Mouse (Mus musculus) gonadal fat pad, adult 2 months (tissue): Measurements from ENCODE around the gene Dvl2. TPM values are rescaled to one million over a fixed set of nuclear protein-coding genes. Genes with fewer than 3 reads are reported as not detected.

Experiments
- polyA plus RNA-seq: library from polyadenylated mRNA; depleted of rRNA; stranded (reverse); fragments of >200 nt; gene quantifications from 2 replicates; pipeline ENCODE4 v1.2.3, GENCODE M21; 2012; rRNA removed

Dvl2 gene
- polyA plus RNA-seq, 1 experiment, result 13.7 TPM

Other genes starting within 250 kb of the Dvl2 start
- 18.5 and 48.2 TPM in 2 replicates for gene Polr2a, start 242.0 kb upstream of the Dvl2 start, polyA plus RNA-seq
- 0.22 and 0.51 TPM in 2 replicates for gene Slc35g3, start 238.6 kb upstream of the Dvl2 start, polyA plus RNA-seq
- 30.6 and 32.9 TPM in 2 replicates for gene Zbtb4, start 234.7 kb upstream of the Dvl2 start, polyA plus RNA-seq
- 15.3 and 18.3 TPM in 2 replicates for gene Chrnb1, start 204.7 kb upstream of the Dvl2 start, polyA plus RNA-seq
- gene Fgf11, start 198.7 kb upstream of the Dvl2 start, polyA plus RNA-seq, result 6.9 and 7.7 TPM in 2 replicates
- gene Tmem102, start 195.0 kb upstream of the Dvl2 start, polyA plus RNA-seq, result 12.9 and 20.5 TPM in 2 replicates
- gene Gm39566, start 185.3 kb upstream of the Dvl2 start, polyA plus RNA-seq, result 0.18 and 0.47 TPM in 2 replicates
- gene Spem2, start 182.1 kb upstream of the Dvl2 start, polyA plus RNA-seq, result 6.8 and 9.8 TPM in 2 replicates
- 11.3 and 16.5 TPM in 2 replicates for gene Spem1, start 178.4 kb upstream of the Dvl2 start, polyA plus RNA-seq
- 19.0 and 23.8 TPM in 2 replicates for gene Nlgn2, start 162.8 kb upstream of the Dvl2 start, polyA plus RNA-seq
- 179 and 279 TPM in 2 replicates for gene Tmem256, start 162.1 kb upstream of the Dvl2 start, polyA plus RNA-seq
- gene Plscr3, start 154.2 kb upstream of the Dvl2 start, polyA plus RNA-seq, result 60.4 and 66.9 TPM in 2 replicates
- 26.0 and 32.5 TPM in 2 replicates for gene Tnk1, start 141.9 kb upstream of the Dvl2 start, polyA plus RNA-seq
- not detected in 2 replicates for gene Tmem95, start 122.6 kb upstream of the Dvl2 start, polyA plus RNA-seq
- 9.0 and 10.0 TPM in 2 replicates for gene Kctd11, start 119.2 kb upstream of the Dvl2 start, polyA plus RNA-seq
- gene Acap1, start 105.1 kb upstream of the Dvl2 start, polyA plus RNA-seq, result 37.7 and 38.2 TPM in 2 replicates
- gene 2810408A11Rik, start 99.6 kb upstream of the Dvl2 start, polyA plus RNA-seq, result 5.4 and 5.9 TPM in 2 replicates
- gene Neurl4, start 99.5 kb upstream of the Dvl2 start, polyA plus RNA-seq, result 42.3 and 45.0 TPM in 2 replicates
- gene Gps2, start 86.7 kb upstream of the Dvl2 start, polyA plus RNA-seq, result 56.9 and 61.2 TPM in 2 replicates
- gene Eif5a, start 78.6 kb upstream of the Dvl2 start, polyA plus RNA-seq, result 457 and 520 TPM in 2 replicates
- gene Ybx2, start 64.8 kb upstream of the Dvl2 start, polyA plus RNA-seq, result 19.2 and 37.4 TPM in 2 replicates
- 121 and 139 TPM in 2 replicates for gene Slc2a4, start 52.4 kb upstream of the Dvl2 start, polyA plus RNA-seq
- gene Cldn7, start 35.8 kb upstream of the Dvl2 start, polyA plus RNA-seq, result 88.4 and 172 TPM in 2 replicates
- 94.3 and 108 TPM in 2 replicates for gene Ctdnep1, start 19.4 kb upstream of the Dvl2 start, polyA plus RNA-seq
- gene Elp5, start 18.1 kb upstream of the Dvl2 start, polyA plus RNA-seq, result 60.1 and 80.3 TPM in 2 replicates
- 568 and 793 TPM in 2 replicates for gene Gabarap, start 9.5 kb upstream of the Dvl2 start, polyA plus RNA-seq
- 22.8 and 23.2 TPM in 2 replicates for gene Phf23, start 4.8 kb upstream of the Dvl2 start, polyA plus RNA-seq
- 79.9 and 96.2 TPM in 2 replicates for gene Acadvl, start 14.8 kb downstream of the Dvl2 start, polyA plus RNA-seq
- 12.8 and 16.6 TPM in 2 replicates for gene Dlg4, start 16.3 kb downstream of the Dvl2 start, polyA plus RNA-seq
- 0.08 and 0.72 TPM in 2 replicates for gene Asgr1, start 53.5 kb downstream of the Dvl2 start, polyA plus RNA-seq
- gene Asgr2, start 92.0 kb downstream of the Dvl2 start, polyA plus RNA-seq, result 0.93 and 1.4 TPM in 2 replicates
- gene Mgl2, start 129.7 kb downstream of the Dvl2 start, polyA plus RNA-seq, result 14.1 and 33.9 TPM in 2 replicates
- gene Clec10a, start 155.6 kb downstream of the Dvl2 start, polyA plus RNA-seq, result 19.1 and 24.5 TPM in 2 replicates
- 30.7 and 42.7 TPM in 2 replicates for gene Slc16a11, start 212.2 kb downstream of the Dvl2 start, polyA plus RNA-seq
- 22.1 and 30.3 TPM in 2 replicates for gene Slc16a13, start 220.5 kb downstream of the Dvl2 start, polyA plus RNA-seq
- gene Bcl6b, start 229.2 kb downstream of the Dvl2 start, polyA plus RNA-seq, result 8.1 and 9.1 TPM in 2 replicates
- 61.6 and 71.7 TPM in 2 replicates for gene 0610010K14Rik, start 237.3 kb downstream of the Dvl2 start, polyA plus RNA-seq
- gene Gm21988, start 239.2 kb downstream of the Dvl2 start, polyA plus RNA-seq, result 7.6 and 11.2 TPM in 2 replicates
- 341 and 367 TPM in 2 replicates for gene Rnasek, start 239.2 kb downstream of the Dvl2 start, polyA plus RNA-seq